Mouse (Mus musculus): ENCODE measurements around the gene Otud6a.
A peak's percentile ranks its signal among the peaks of the same experiment; 100 is the strongest.
"Not testable (repeated sequence)": the region's sequence is repeated elsewhere in the genome, so short reads cannot be mapped to it uniquely, and the experiment has no call there.

The Otud6a gene

GRCm38 (mm10) chrX:100428693-100429092, at the start of gene Otud6a:
TSS of gene Otud6a (plus strand) at chrX:100429013.
- DNase-seq (ENCODE audit: low spot score in 2 of 2), result no peak

- no peak for DNase-seq (ENCODE audit: low spot score in 2 of 2)
These were observed 38.9 kb upstream of the Otud6a start for GRCm38 (mm10) chrX:100389887-100390286.

DNA sequence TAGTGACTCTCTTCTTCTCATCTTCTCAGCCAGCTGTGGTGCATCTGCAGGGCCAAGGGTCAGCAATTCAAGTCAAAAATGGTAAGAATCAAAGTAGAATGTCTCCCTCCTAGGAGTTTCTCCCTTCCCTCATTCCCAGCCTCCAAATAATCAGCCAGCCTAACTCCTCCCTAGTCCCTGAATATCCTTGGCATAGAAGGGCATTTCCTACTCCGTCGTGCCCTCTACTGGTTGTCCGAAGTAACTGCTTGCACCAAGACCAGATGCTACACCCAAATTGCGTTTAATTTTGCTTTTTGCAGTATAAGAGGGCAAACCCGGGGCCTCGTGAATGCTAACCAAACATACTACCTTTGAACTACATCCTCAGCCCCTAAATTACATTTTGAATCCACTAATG, 36.5 kb upstream of the Otud6a start:
- DNase-seq (ENCODE audit: low spot score in 2 of 2), result peak; percentile 3 to 29

GRCm38 (mm10) chrX:100394223-100394861, 34.5 kb upstream of the Otud6a start:
- no peak for DNase-seq (ENCODE audit: low spot score in 2 of 2)

DNA sequence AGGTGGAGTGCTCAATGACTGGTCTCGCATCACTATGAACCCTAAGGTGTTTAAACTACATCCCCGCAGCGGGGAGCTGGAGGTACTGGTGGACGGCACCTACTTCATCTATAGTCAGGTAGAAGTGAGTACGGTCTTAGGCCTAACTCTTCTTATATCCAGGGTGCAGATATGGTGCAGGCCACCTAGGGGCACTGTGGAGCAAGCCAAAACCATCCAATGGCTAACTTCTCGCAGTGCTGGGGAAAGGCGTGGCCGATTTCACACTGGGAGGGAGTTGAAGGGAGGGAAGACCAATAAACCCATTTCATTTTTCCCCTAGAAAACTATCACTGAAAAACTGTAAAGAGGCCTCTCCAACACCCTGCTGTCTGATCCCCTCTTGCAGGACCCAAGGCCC, 33.8 kb upstream of the Otud6a start:
- DNase-seq (ENCODE audit: low spot score in 2 of 2), result peak in 1 of 2 experiments; percentile 3

DNA sequence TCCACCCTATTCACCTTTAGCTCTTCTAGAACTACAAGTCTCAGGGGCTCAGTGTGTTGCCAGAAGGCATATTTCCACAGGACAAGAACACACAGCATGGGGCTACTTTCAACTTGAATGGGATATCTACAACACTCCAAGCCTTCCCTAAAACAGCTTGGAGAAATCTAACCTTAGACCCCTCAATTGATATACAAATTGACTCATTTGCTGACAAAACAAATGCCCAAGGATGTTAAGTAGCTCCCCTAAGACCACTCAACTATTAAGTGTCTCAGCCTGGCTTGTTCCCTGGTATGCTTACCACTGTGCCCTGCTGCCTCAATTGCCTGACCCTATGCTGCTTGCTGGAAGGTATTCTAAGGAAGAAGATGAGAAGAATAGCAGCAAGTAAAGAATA, 27.9 kb upstream of the Otud6a start:
- no peak for DNase-seq (ENCODE audit: low spot score in 2 of 2)

DNA sequence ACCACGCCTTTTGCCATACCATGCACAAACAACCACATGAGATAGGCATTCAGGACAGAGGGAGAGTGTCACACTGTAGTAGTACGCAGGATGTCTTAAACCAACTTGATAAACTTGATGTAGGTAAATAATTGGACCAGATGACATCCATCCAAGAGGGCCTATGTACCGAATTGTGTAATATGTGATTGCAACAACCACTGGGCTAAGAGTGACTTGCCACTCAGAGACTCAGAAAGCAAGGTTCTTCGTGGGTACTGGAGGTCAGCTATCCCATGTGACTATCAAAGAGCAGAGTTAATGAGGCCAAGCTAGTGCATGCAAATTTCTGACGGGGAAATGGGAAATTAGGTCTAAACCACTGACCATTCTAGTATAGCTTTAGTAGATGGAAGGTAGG, 27.2 kb upstream of the Otud6a start:
- no peak for DNase-seq (ENCODE audit: low spot score in 2 of 2)

DNA sequence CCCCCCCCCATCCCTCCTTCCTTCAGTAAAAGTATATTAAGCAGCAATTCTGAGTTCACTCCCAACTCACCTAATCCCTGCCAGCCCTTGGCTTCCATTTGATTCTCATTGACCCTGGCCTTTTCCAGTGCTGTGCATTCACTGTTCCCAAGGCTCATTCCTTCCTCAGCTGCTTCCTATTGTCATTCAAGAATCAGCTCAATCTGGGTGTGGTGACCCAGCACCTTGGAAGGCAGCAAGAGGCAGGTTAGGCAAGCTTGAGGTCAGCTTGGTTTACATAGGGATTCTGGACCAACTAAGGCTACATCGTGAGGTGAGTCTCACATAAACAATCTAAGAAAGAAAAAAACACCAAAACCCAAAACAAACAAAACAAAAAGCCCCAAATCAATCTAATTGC, 19.6 kb upstream of the Otud6a start:
- no peak for DNase-seq (ENCODE audit: low spot score in 2 of 2)

GRCm38 (mm10) chrX:100432311-100432710, 3.5 kb downstream of the Otud6a start:
- DNase-seq (ENCODE audit: low spot score in 2 of 2), result no peak

- DNase-seq (ENCODE audit: low spot score in 2 of 2), result not testable (repeated sequence)
These were observed 13.8 kb downstream of the Otud6a start, which contains the start of gene Awat2 for GRCm38 (mm10) chrX:100442617-100443016. TSS of gene Awat2 (minus strand) at chrX:100442717.

DNA sequence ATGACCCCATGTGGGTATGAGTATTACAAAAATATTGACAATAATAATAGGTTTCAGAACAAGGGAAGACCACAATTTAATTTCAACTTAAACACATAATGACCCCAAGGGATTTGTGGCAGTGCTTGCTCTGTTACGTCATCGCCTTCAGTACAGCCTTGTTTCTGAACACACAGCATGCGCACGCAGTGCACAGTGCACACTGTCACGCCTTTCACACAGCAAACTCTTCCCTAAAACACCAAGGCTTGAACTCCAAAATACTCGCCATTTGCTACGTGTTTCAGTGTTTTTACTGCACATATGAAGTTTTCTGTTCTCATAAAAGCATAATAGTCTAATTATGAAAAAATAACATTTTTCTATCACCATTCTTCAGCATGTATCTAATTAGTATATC, 14.7 kb downstream of the Otud6a start:
- no peak for DNase-seq (ENCODE audit: low spot score in 2 of 2)

DNA sequence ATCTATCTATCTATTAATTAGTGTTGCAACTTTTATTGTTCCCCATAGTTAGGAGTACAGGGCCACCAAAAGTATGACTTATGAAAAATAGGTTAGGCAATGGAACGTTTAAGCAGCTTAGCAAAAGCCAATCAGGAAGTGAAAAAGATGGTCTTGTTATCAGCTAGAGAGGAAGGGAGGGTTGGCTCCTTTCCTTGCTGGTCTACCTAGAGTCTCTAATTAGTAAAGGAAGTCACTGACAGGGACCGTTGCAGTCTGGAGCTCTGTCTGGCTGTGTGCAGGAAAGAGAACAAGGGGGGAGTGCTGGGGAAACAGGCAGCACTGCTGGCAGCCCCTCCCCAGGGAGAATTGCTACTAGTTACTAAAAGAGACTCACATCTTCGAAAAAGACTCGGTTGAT, 39.2 kb downstream of the Otud6a start:
- DNase-seq (ENCODE audit: low spot score in 2 of 2), result no peak

GRCm38 (mm10) chrX:100470126-100470525, 41.3 kb downstream of the Otud6a start:
- DNase-seq (ENCODE audit: low spot score in 2 of 2), result no peak

- no peak for DNase-seq (ENCODE audit: low spot score in 2 of 2)
These were observed 42.7 kb downstream of the Otud6a start for GRCm38 (mm10) chrX:100471491-100471890.

- DNase-seq (ENCODE audit: low spot score in 2 of 2), result no peak
These were observed 46.9 kb downstream of the Otud6a start for GRCm38 (mm10) chrX:100475569-100476223.
